Mouse (Mus musculus): Measurements from ENCODE around the gene Cinp. TPM values are rescaled to one million over a fixed set of nuclear protein-coding genes. Genes with fewer than 3 reads are reported as not detected.

Cinp gene
- total RNA-seq, 4 experiments from 2014 or later = 21.7 to 28.5 (median 27.8) TPM

DNA sequence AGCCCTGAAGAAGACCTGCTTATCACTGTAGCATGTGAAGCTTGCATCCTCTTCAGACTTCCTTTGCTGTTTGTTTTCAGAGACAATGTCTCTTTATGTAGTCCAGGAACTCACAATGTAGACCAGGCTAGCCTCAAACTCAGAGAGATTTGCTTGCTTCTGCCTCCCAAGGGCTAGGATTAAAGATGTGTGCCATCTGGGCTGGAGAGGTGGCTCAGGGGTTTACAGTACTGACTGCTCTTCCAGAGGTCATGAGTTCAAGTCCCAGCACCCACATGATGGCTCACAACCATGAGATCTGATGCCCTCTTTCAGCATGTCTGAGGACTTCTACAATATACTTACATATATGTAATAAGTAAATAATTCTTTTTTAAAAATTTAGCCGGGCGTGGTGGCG is 53.8 kb downstream of the Cinp start:
- DNase-seq (ENCODE audit: low spot score) = no peak

DNA sequence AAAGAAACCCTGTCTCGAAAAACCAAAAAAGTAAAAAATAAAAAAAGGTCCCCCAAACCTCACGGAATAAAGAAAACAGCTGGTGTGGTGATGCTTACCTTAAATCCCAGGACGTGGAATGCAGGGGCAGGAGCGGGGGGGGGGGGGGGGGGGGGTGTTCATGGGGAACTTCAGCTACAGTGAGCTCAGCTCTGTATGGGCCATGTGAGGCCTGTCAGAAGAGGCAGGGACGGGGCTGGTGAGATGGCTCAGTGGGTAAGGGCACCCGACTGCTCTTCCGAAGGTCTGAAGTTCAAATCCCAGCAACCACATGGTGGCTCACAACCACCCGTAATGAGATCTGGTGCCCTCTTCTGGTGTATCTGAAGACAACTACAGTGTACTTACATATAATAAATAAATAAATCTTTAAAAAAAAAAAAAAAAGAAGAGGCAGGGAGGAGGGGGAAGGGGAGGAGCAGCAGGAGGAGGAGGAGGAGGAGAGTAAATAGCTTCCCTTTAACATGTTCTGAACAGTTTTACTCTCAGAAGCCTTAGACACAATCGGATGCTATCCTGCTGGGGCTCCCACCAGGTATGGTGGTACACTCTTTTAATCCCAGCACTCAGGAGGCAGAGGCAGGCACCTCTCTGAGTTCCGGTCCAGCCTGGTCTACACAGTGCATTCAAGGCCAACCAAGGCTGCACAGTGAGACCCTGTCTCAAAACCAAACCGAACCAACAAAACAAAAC is 58.5 kb downstream of the Cinp start:
- no peak for DNase-seq (ENCODE audit: low spot score)

DNA sequence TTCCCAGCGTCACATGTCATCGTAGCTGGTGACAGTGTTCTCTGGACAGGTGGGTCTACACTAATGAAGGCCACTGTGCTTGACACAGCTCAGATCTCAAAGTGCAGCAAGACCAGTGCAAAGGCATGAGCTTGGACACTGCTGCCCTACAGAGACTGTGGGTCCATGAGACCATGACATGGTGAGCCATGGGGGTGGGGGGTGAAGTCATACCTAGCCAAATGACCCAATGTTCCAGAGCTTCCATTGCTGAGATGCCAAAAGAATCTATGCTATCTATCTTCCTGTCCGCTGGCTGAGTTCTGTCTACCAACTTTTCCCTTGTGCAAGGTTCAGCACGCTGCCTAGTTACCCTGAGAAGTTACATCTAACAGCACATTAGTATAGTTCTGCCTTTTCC is 60.0 kb downstream of the Cinp start:
- no peak for DNase-seq (ENCODE audit: low spot score)

Other genes with a start within 250 kb of the Cinp start
- gene 1700001K19Rik, start 206.5 kb downstream of the Cinp start, total RNA-seq (2022) = not detected
- gene Hsp90aa1, start 186.4 kb downstream of the Cinp start, total RNA-seq (2022) = 100 to 1,000 TPM; 124 to 228 (median 180) TPM
- gene Wdr20, start 151.2 kb downstream of the Cinp start, total RNA-seq (2022) = 10 to 100 TPM; 30.9 to 36.7 (median 32.3) TPM
- under 1 TPM; 0.50 to 0.80 (median 0.70) TPM for gene Mok, start 48.2 kb downstream of the Cinp start, total RNA-seq (2022)
- gene Zfp839, start 38.9 kb downstream of the Cinp start, total RNA-seq (2022) = 10 to 100 TPM; 10.5 to 12.1 (median 11.1) TPM
- 1 to 10 TPM; 4.9 to 5.8 (median 5.3) TPM for gene Tecpr2, start 119 bp upstream of the Cinp start, total RNA-seq (2022)
- gene Ankrd9, start 89.9 kb upstream of the Cinp start, total RNA-seq (2022) = 10 to 100 TPM; 61.3 to 73.8 (median 68.6) TPM
- gene Rcor1, start 150.2 kb upstream of the Cinp start, total RNA-seq (2022) = 10 to 100 TPM; 11.9 to 14.3 (median 13.4) TPM